Comparison of ENCODE assay signal across 13 mouse cellular contexts in the genomic region with DNA sequence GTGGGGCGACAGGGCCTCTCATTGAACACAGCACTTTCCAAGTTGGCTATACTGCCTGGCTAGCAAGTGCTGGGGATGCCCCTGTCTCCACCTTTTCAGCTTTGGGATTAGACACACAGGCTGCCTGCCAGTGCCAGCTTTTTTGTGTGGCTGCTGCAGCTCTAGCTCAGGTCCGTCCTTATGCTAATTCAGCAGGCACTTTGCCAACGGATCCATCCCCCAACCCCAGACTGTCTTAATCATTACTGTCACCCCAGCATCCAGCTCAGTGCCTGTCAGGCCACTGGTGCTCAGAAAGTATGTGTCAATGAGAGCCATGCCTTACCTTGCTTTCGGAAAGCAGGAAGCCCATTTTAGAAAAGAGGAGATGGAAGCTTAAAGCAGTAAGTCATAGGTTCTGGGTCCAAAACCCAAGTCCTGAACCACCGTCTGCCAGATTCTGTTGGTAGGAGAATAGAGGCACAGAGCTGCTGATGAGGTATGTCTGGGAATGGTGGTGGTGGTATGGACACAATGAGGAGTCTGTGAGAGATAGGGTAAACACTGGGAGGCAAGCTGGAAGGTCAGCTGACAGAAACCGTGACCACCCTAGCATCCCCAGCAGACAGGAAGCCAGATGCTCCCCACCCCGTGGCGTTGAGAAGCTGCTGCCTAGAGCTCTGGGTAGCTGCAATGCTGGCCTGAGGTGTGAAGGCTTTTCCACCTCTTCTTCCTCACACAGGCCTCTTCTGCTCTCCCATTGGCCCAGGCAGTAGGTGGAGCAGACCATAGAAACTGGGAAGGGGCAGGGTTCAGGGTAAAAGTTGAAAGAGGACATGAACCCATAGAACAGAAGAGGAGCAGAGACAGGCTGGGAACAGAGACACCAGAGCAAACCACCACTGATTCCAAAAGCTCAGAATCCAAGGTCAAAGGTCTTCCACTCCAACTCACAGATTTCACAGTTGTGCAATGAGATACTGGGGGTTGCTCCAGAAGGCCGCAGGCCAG.
A peak's percentile ranks its signal among the peaks of the same experiment; 100 is the strongest.
DNase-seq lines count a peak whose midpoint lies in the region; ATAC-seq and TF ChIP-seq lines count a peak whose summit lies in the region.
"Had no signal": no experiment of that assay in that cellular context is flagged by ENCODE, and none has a peak within 500 bp of the region (broad histone marks: within the 10 kb centered on the region; RNA-seq: fewer than 3 reads in every experiment).

No protein-coding gene starts in this region.

- no peak overlapping the region for H3K4me2 ChIP-seq in forebrain, embryonic 13.5 days
- H3K4me2 ChIP-seq in forebrain, postnatal 0 days (ENCODE audit: low read depth): no peak overlapping the region
- no peak overlapping the region for H3K4me2 ChIP-seq in neural tube, embryonic 12.5 days (replicated peaks)
- no peak overlapping the region for H3K4me2 ChIP-seq in neural tube, embryonic 15.5 days
- H3K4me2 ChIP-seq: heart, embryonic 15.5 days had no signal

- H3K4me1 ChIP-seq in forebrain, embryonic 13.5 days: peaks cover 19% of the 10 kb centered on the region
- no peaks in the 10 kb centered on the region for H3K4me1 ChIP-seq in forebrain, postnatal 0 days (ENCODE audit: insufficient read depth)
- peaks cover 11% of the 10 kb centered on the region for H3K4me1 ChIP-seq in neural tube, embryonic 12.5 days
- peaks cover 20% of the 10 kb centered on the region for H3K4me1 ChIP-seq in neural tube, embryonic 15.5 days

- peak; percentile 78 for ATAC-seq in forebrain, embryonic 13.5 days
- ATAC-seq in forebrain, postnatal 0 days: no peak
- peak; percentile 66; the same call in 1 of the 2 replicates for ATAC-seq in neural tube, embryonic 12.5 days (ENCODE audit: low FRiP score, low read depth)
- ATAC-seq in neural tube, embryonic 15.5 days (ENCODE audit: low FRiP score): no peak
- ATAC-seq in monocyte, adult 5-6 weeks (replicated peaks; ENCODE audit: insufficient number of reproducible peaks, low FRiP score, low TSS enrichment, poor library complexity, severe bottlenecking): peak; percentile 15; the same call in 1 of the 2 replicates
- ATAC-seq: activated CD4-positive, CD25-positive, alpha-beta regulatory T cell, adult 4 months had no signal

- no peak for TF ChIP-seq CTCF in forebrain, postnatal 0 days (IDR thresholded peaks at IDR 0.05; ENCODE audit: low read depth)

- DNase-seq in forebrain, postnatal 0 days: no peak
- DNase-seq in kidney, postnatal 25 days: peak; percentile 58 to 78
- no peak for DNase-seq in right cerebral cortex, postnatal 25 days
- no peak for DNase-seq in layer of hippocampus, adult 18-20 months (ENCODE audit: low spot score in 2 of 2)
- DNase-seq: gastrocnemius, postnatal 14 days; lung, postnatal 14 days had no signal

- H3K4me3 ChIP-seq in forebrain, embryonic 13.5 days: no peak overlapping the region
- no peak overlapping the region for H3K4me3 ChIP-seq in forebrain, postnatal 0 days (ENCODE audit: low read depth, low read length)
- H3K4me3 ChIP-seq in neural tube, embryonic 12.5 days: no peak overlapping the region
- no peak overlapping the region for H3K4me3 ChIP-seq in neural tube, embryonic 15.5 days (replicated peaks)
- H3K4me3 ChIP-seq: heart, embryonic 15.5 days had no signal

- no peak overlapping the region for H3K27ac ChIP-seq in forebrain, embryonic 13.5 days
- no peak overlapping the region for H3K27ac ChIP-seq in forebrain, postnatal 0 days (ENCODE audit: low read depth, low read length)
- H3K27ac ChIP-seq in neural tube, embryonic 12.5 days: no peak overlapping the region
- H3K27ac ChIP-seq in neural tube, embryonic 15.5 days (replicated peaks): no peak overlapping the region
- H3K27ac ChIP-seq: heart, embryonic 15.5 days had no signal

- no peaks in the 10 kb centered on the region for H3K9me3 ChIP-seq in forebrain, embryonic 13.5 days (replicated peaks)
- H3K9me3 ChIP-seq in forebrain, postnatal 0 days (ENCODE audit: low read length): no peaks in the 10 kb centered on the region
- no peaks in the 10 kb centered on the region for H3K9me3 ChIP-seq in neural tube, embryonic 12.5 days
- no peaks in the 10 kb centered on the region for H3K9me3 ChIP-seq in neural tube, embryonic 15.5 days (replicated peaks)
- H3K9me3 ChIP-seq: heart, embryonic 15.5 days had no signal

- H3K27me3 ChIP-seq in forebrain, embryonic 13.5 days: no peaks in the 10 kb centered on the region
- H3K27me3 ChIP-seq in forebrain, postnatal 0 days (ENCODE audit: insufficient read depth, low read length): no peaks in the 10 kb centered on the region
- no peaks in the 10 kb centered on the region for H3K27me3 ChIP-seq in neural tube, embryonic 12.5 days (replicated peaks)
- H3K27me3 ChIP-seq in neural tube, embryonic 15.5 days (replicated peaks): no peaks in the 10 kb centered on the region
- H3K27me3 ChIP-seq: heart, embryonic 15.5 days had no signal

- no peaks in the 10 kb centered on the region for H3K36me3 ChIP-seq in forebrain, embryonic 13.5 days (ENCODE audit: poor library complexity, severe bottlenecking)
- H3K36me3 ChIP-seq in forebrain, postnatal 0 days (ENCODE audit: insufficient read depth): no peaks in the 10 kb centered on the region
- H3K36me3 ChIP-seq in neural tube, embryonic 12.5 days: no peaks in the 10 kb centered on the region
- H3K36me3 ChIP-seq in neural tube, embryonic 15.5 days: no peaks in the 10 kb centered on the region
- H3K36me3 ChIP-seq: G1E; heart, embryonic 15.5 days had no signal

- H3K9ac ChIP-seq in forebrain, embryonic 13.5 days: no peak overlapping the region
- no peak overlapping the region for H3K9ac ChIP-seq in forebrain, postnatal 0 days
- H3K9ac ChIP-seq in neural tube, embryonic 12.5 days: no peak overlapping the region
- H3K9ac ChIP-seq in neural tube, embryonic 15.5 days (replicated peaks): no peak overlapping the region
- H3K9ac ChIP-seq: heart, embryonic 15.5 days had no signal

- WGBS in forebrain, embryonic 13.5 days: 57% methylated on average over 9 of the region's 9 CpGs
- WGBS in forebrain, postnatal 0 days: 57% methylated on average over 9 of the region's 9 CpGs
- WGBS in neural tube, embryonic 12.5 days: 67% methylated on average over 9 of the region's 9 CpGs
- 57% methylated on average over 9 of the region's 9 CpGs for WGBS in neural tube, embryonic 15.5 days

Comparison
In these comparisons a context has a peak if more than half of its experiments do, and no peak if none do; other contexts are left out.
1. ATAC-seq: peak in forebrain, embryonic 13.5 days (single experiment), neural tube, embryonic 12.5 days (single experiment) and monocyte, adult 5-6 weeks (single experiment); none in forebrain, postnatal 0 days (single experiment) and neural tube, embryonic 15.5 days (single experiment).
2. DNase-seq: peak in kidney, postnatal 25 days (2 of 2); none in forebrain, postnatal 0 days (single experiment), right cerebral cortex, postnatal 25 days (single experiment) and layer of hippocampus, adult 18-20 months (0 of 2).